Mouse (Mus musculus) ES-CJ7 (cell line): ENCODE results near the gene Magi3.

Experiments
- DNase-seq: peaks from one replicate; pipeline ENCODE4 v3.0.0; 2011; ENCODE audit warnings: low read depth, low spot score

Gene Magi3

GRCm38 (mm10) chr3:104220295-104220965, at the start of gene Magi3:
Gene Magi3 (minus strand): TSS chr3:104220374.
- DNase-seq: peak; percentile 98

GRCm38 (mm10) chr3:104264530-104265145, 44.5 kb upstream of the Magi3 start:
- DNase-seq: no peak

- no peak for DNase-seq
Measured at GRCm38 (mm10) chr3:104260221-104260620, 40.0 kb upstream of the Magi3 start.

- no peak for DNase-seq
Measured at GRCm38 (mm10) chr3:104259168-104259567, 39.0 kb upstream of the Magi3 start.

DNA sequence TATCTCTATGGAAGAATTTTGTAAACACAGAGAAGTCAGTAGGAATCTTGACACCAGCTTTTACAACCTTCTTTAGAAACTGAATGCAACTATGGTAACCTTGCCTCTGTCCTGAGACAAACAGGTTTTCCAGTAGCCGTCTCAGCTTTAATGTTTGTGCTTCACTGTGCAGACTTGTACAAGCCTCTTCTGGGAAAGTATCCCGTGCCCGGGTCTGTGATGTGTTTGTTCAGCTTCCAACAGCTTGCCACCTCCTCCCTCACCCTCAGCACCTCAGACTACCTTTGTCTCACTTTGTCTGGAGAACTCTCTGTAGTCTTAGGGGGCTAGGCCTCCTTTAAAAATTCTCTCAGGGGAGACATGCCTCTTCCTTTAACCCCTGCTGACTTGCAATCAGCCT, 36.9 kb upstream of the Magi3 start:
- no peak for DNase-seq

- no peak for DNase-seq
Measured at GRCm38 (mm10) chr3:104253760-104254159, 33.6 kb upstream of the Magi3 start.

- DNase-seq: no peak
Measured at GRCm38 (mm10) chr3:104247850-104248249, 27.7 kb upstream of the Magi3 start.

DNA sequence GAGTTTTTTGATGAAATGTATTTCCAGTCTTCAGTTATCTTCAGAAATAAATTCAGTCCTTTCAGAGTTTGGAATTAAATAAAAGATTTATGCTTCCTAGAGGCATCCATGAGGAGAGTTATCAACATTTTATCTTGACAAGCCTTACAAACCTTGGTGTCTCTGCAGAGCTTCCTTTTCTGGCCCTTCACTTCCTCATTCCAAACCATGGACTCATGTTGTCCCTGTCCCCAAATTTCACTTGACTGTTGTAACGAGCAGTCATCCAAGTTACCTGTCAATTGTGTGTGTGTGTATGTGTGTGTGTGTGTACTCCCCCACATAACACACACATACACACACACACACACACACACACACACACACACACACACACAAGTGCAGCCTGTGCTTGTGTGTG, 26.9 kb upstream of the Magi3 start:
- no peak for DNase-seq

DNA sequence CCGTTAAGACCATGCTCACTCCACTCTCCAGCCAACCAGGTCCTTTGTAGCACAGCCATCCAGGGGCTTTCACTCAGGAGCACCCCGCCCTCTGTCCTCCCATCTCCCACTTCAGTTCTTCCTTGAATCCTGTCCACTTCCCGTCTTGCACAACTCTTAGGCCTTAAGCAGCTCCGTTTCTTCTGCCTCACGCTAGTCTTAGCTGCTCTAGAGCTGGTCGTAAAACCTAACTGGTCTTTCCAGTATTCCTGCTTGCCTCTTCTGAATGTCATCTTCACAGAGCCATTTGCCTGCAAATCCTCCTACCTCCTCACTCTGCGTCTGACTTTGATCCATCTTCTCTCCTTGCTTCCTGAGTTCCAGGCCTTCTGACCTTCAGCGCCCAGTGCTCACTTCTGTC, 24.2 kb upstream of the Magi3 start:
- no peak for DNase-seq

DNA sequence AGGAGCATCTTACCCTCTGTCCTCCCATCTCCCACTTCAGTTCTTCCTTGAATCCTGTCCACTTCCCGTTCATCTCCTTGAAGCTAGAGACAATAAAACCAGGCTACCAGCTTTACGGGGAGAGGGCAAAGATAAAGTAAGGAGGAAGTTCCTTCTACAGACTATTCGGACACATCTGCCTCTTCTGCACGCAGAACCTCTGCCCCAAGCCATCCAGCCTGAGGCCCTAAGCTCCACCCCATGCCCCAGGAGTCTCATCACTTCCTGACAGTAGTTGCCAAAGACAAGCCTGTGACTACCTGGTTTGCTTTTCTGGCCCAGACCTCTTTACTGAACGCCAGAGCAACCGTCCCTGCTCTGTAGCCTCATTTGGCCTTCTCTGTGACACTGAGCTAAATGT, 23.8 kb upstream of the Magi3 start:
- no peak for DNase-seq

- DNase-seq: no peak
Measured at GRCm38 (mm10) chr3:104239785-104240184, 19.6 kb upstream of the Magi3 start.

GRCm38 (mm10) chr3:104239376-104239775, 19.2 kb upstream of the Magi3 start:
- DNase-seq: no peak

DNA sequence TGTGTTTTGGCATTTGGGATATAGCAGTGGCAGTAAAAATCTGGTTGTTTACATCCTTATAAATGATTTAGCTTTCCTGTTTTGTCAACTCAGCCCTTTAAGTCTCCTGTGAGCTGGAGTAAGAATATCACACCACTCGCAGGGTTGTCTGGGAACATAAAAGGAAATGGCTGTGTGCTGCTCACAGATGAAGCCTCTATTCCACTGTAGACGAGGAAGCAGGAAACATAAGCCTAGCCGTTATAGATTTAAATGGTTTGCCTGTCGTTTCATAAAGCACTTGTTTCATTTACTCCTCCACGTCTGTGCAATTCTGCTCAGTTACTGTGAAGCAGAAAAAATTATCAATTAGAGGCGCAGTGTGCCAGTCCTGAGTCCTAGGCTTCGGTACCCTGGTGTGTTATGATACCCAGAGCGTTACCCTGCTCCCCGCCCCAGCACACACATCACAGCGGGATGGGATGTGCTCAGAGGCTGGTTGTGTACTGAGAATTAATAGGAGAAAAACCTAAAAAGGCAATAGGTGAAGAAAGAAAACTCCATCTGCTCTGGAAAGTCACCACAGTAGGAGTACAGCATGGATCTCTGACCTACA, 17.8 kb upstream of the Magi3 start:
- DNase-seq: no peak

GRCm38 (mm10) chr3:104236029-104236428, 15.9 kb upstream of the Magi3 start:
- DNase-seq: no peak

DNA sequence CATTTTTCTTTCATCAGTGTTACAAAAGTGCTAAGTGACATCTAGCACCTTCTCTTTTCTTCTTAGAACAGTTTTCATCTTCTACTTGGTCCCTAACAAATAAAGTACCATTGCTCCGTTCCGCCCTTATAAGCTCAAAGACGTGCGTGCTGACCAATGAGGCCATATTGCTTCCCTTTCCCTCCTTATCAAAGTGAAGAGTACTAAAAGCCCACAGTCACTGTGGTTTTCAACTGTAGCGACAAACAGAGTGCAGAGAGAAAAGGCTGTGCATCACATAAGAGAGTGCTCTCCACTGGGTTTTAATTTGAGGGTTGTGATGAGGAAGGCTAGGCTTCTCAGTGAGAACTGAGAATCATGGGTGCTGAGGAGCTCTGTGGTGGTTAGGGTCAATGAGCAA, 14.9 kb upstream of the Magi3 start:
- no peak for DNase-seq

GRCm38 (mm10) chr3:104233366-104234312, 13.5 kb upstream of the Magi3 start:
- DNase-seq: no peak

DNA sequence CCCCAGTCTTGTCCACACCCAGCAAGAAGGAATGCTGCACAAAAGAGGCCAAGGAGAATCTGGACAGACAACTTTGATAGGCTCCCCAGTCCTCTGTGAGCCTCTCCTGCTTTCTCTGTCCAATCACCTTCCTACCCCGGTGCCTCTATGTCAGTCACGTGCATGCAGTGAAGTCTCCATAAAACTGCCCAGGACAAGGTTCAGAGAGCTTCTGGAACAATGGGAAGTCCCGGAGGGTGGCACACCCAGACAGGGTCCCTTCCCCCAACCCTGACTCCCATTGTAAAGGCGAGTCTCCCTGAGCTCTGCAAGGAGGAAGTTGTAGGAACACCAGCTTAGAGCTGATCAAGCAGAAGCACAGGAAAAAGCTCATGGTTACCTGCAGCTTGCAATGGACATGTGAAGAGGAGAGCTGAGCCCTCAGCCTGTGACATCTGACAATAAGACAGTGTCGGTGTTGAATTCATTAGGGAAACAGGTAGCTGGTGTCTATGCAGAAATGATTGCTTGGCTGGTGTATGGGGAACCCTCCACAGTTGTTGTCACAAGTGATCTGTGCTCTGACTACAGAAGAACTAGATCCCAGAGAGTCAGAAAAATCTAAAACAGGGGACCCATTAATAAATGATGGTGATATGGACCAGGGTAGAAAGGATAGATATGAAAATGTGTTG, 7.4 kb upstream of the Magi3 start:
- peak; percentile 95 for DNase-seq

DNA sequence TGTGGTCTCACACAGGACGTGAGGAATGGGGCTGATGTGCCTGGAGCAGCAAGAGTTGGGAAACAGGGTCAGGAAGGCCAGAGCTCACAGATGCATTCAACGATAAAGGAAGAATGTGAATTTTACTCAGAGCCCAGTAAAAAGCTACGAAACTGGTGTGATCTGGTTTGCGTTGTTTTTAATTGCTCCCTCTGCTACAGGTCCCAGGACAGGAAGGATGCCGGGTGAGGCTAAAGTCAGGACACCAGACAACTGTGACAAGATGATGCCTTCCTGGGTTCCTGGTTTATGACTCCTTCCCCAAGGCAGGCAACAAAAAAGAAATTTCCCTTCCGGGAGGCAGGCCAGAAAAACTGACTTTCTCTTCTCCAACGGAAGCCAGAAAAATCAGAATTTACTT, 6.6 kb upstream of the Magi3 start:
- no peak for DNase-seq

DNA sequence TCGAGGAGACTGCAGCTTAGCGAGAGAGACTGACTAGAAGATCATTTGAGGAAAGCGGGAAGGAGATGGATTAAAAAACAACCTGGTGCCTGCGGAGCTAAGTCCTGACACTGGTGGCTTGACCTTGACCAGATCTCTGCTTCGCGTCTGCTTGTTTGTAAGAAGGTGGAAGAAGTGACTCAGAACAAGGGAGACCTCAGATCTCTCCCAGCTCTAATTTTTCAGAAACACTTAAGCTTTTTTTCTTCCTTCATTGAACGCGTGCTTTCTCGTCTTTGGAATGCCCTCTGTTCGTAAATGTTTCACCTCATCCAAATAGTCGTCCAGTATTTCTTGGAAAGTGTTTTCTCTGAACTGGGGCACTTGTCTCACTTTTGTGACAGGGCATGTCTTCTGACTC, 982 bp upstream of the Magi3 start:
- DNase-seq: peak; percentile 38

- DNase-seq: no peak
Measured at GRCm38 (mm10) chr3:104219531-104220294, 461 bp downstream of the Magi3 start.

DNA sequence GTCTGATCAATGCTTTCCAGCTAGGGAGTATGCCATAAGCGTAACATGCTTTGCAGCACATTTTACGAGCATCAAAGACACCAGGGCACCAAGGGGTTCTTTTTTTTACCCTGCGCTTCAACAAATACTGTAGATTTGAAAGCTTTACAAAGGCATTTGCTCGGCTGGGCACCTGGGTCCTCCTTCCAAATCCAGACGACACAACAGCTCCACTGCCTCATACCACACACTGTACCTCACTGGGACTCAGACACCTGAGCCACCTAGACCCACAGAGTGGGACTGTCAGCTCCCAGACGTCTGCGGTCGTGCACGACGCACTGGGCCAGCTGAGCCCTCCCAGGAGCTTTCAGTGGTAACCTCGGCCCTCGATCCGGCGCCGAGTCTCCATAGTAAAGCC, 1.2 kb downstream of the Magi3 start:
- peak; percentile 14 for DNase-seq
